Mouse (Mus musculus) MEL (cell line): ENCODE data around the gene Cdk14. TPM values are rescaled to one million over a fixed set of nuclear protein-coding genes. Genes with fewer than 3 reads are reported as not detected.

Source experiments
- DNase-seq: peaks from one replicate; pipeline ENCODE4 v3.0.0; 2011; ENCODE audit warnings: low read depth, low spot score
- H3K27ac ChIP-seq: 2 replicates; pipeline ENCODE4 v1.5.1; 2012; ENCODE audit warnings: low read depth, mild to moderate bottlenecking, control low read depth, low read length, moderate library complexity; ENCODE audit not compliant: control insufficient read depth
- H3K27me3 ChIP-seq, 2 experiments: fragments of 150-350 bp in 1 of 2; sonication (generic) in 1 of 2; 2 replicates each; pipeline ENCODE4 v1.6.1; 2012; ENCODE audit warnings: low read length in 2 of 2, mild to moderate bottlenecking in 2 of 2, improper control_type of control experiment in 1 of 2, moderate library complexity in 1 of 2; ENCODE audit not compliant: insufficient read depth in 2 of 2, control insufficient read depth in 1 of 2
- H3K36me3 ChIP-seq, 2 experiments: 2 replicates each; pipeline ENCODE4 v1.6.1; 2012 to 2014; ENCODE audit warnings: low read length in 2 of 2, improper control_type of control experiment in 1 of 2, inconsistent platforms in 1 of 2, mild to moderate bottlenecking in 1 of 2; ENCODE audit not compliant: insufficient read depth in 2 of 2, control insufficient read depth in 1 of 2
- H3K4me1 ChIP-seq, 2 experiments: fragments of 150-350 bp in 1 of 2; sonication (generic) in 1 of 2; 2 replicates each; pipeline ENCODE4 v1.6.1; 2012; ENCODE audit warnings: low read length in 2 of 2, improper control_type of control experiment in 1 of 2, mild to moderate bottlenecking in 1 of 2; ENCODE audit not compliant: insufficient read depth in 2 of 2, control insufficient read depth in 1 of 2
- H3K4me3 ChIP-seq, 2 experiments: fragments of 150-350 bp in 1 of 2; sonication (generic) in 1 of 2; 2 replicates each; pipeline ENCODE4 v1.5.1; 2012; ENCODE audit warnings: low read depth in 2 of 2, low read length in 2 of 2, mild to moderate bottlenecking in 2 of 2, moderate library complexity in 2 of 2, control low read depth in 1 of 2, improper control_type of control experiment in 1 of 2; ENCODE audit not compliant: control insufficient read depth in 1 of 2, insufficient read depth in 1 of 2
- H3K79me2 ChIP-seq: 2 replicates; pipeline ENCODE4 v1.6.1; 2012; ENCODE audit warnings: mild to moderate bottlenecking, low read length, moderate library complexity; ENCODE audit not compliant: control insufficient read depth, poor library complexity, insufficient read depth
- H3K9ac ChIP-seq: 2 replicates; pipeline ENCODE4 v1.6.1; 2012; ENCODE audit warnings: low read depth, mild to moderate bottlenecking, control low read depth, low read length, moderate library complexity; ENCODE audit not compliant: control insufficient read depth, poor library complexity, severe bottlenecking
- H3K9me3 ChIP-seq: fragments of 150-350 bp; sonication (generic); replicated peaks from 2 replicates; pipeline ENCODE4 v1.6.1; 2012; ENCODE audit warnings: mild to moderate bottlenecking, low read length, improper control_type of control experiment, moderate library complexity; ENCODE audit not compliant: insufficient read depth
- ETS1 ChIP-seq: IDR thresholded peaks from 2 replicates; pipeline ENCODE4 v1.6.1; 2012; ENCODE audit warnings: low read depth, mild to moderate bottlenecking, inconsistent platforms, low read length, improper control_type of control experiment, moderate library complexity
- HCFC1 ChIP-seq: IDR thresholded peaks from 2 replicates; pipeline ENCODE4 v1.6.1; 2012; ENCODE audit warnings: low read depth, mild to moderate bottlenecking, inconsistent platforms, low read length, improper control_type of control experiment, moderate library complexity
- KAT2A ChIP-seq: conservative IDR thresholded peaks from 2 replicates; pipeline ENCODE4 v1.6.1; 2012; ENCODE audit warnings: low read depth, low read length, improper control_type of control experiment, inconsistent platforms
- MXI1 ChIP-seq: IDR thresholded peaks from 2 replicates; pipeline ENCODE4 v1.6.1; 2011; ENCODE audit warnings: mild to moderate bottlenecking, low read depth, low read length, improper control_type of control experiment
- POLR2A ChIP-seq, 2 experiments: IDR thresholded peaks; 2 replicates each; pipeline ENCODE4 v1.6.1; 2011 to 2012; ENCODE audit warnings: low read length in 2 of 2, mild to moderate bottlenecking in 2 of 2, control low read depth in 1 of 2, improper control_type of control experiment in 1 of 2, low read depth in 1 of 2, moderate library complexity in 1 of 2; ENCODE audit not compliant: control insufficient read depth in 1 of 2, insufficient read depth in 1 of 2, poor library complexity in 1 of 2
- RAD21 ChIP-seq: IDR thresholded peaks from 2 replicates; pipeline ENCODE4 v1.6.1; 2011; ENCODE audit warnings: mild to moderate bottlenecking, low read depth, low read length, improper control_type of control experiment
- RCOR1 ChIP-seq: IDR thresholded peaks from 2 replicates; pipeline ENCODE4 v1.6.1; 2012; ENCODE audit warnings: low read depth, mild to moderate bottlenecking, inconsistent platforms, low read length, improper control_type of control experiment
- SIN3A ChIP-seq: IDR thresholded peaks from 2 replicates; pipeline ENCODE4 v1.6.1; 2012; ENCODE audit warnings: low read length, improper control_type of control experiment, inconsistent platforms
- TAL1 ChIP-seq: IDR thresholded peaks from 2 replicates; pipeline ENCODE4 v1.6.1; 2012; ENCODE audit warnings: mild to moderate bottlenecking, inconsistent platforms, low read length, moderate library complexity, mixed read lengths
- TBP ChIP-seq: IDR thresholded peaks from 2 replicates; pipeline ENCODE4 v1.8.0; 2011; ENCODE audit warnings: low read depth, low read length, improper control_type of control experiment
- USF1 ChIP-seq: IDR thresholded peaks from 2 replicates; pipeline ENCODE4 v1.6.1; 2014; ENCODE audit warnings: low read depth, mild to moderate bottlenecking, inconsistent platforms, low read length, improper control_type of control experiment, moderate library complexity
- ZMIZ1 ChIP-seq: IDR thresholded peaks from 2 replicates; pipeline ENCODE4 v1.6.1; 2012; ENCODE audit warnings: low read depth, mild to moderate bottlenecking, inconsistent platforms, low read length, improper control_type of control experiment, moderate library complexity
- polyA plus RNA-seq, 2 experiments: library from polyadenylated mRNA; stranded (reverse) in 1 of 2; unstranded in 1 of 2; fragments of >175 nt in 1 of 2; fragments of >200 nt in 1 of 2; gene quantifications; 2 replicates each; pipeline versions ENCODE4 v1.2.1 to v1.2.4; 2012; ENCODE audit warnings: low replicate concordance in 2 of 2, low read depth in 1 of 2; ENCODE audit not compliant: insufficient read length in 2 of 2, insufficient read depth in 1 of 2, missing spikeins in 1 of 2
- total RNA-seq: library from RNA; depleted of rRNA; stranded (reverse); fragments of 300-350 nt; gene quantifications from 2 replicates; pipeline ENCODE4 v1.2.3, GENCODE M21; 2012

The Cdk14 gene
- total and polyA plus RNA-seq, 3 experiments, result not detected

DNA sequence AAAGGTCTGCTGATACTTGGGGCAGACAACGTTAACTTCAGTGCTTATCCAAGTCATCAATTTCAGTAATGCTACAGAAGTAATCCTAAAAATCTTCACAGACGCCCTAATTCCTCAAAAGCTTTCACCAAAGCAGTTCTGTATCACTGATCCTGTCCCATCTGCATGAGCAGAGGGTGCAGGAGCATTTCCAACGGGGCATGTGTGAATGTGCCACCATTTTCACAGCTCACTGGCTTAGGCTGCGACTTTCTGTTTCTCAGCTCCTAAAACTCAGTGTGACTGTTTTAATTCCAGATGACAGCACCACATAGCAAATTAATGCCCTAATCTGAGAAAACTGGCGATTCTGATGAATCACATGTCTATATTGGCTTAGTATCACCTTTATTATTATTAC, 375.8 kb downstream of the Cdk14 start (continued):
- TF ChIP-seq RAD21 (no peak), ZMIZ1 (no peak)

DNA sequence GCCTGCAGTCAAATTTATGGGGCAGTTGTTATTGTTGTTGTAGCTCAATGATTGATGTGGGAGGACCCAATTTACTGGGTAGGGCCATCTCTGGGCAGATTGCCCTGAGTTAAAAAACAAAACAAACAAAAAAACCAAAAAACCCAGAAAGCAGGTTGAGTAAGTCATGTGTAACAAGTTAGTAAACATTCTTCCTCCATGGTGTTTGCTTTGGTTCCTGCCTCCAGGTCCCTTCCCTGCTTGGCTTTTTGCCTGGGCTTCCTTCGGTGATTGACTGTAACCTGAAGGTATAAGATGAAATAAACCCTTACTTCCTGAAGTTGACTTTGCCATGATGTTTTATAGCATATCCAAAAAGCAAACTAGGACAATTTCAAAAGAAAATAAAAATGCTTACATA, 377.4 kb downstream of the Cdk14 start:
- Histone ChIP-seq H3K27me3 (no peaks in the 10 kb centered on the region), H3K9me3 (no peaks in the 10 kb centered on the region), H3K27ac (no peak overlapping the region), H3K4me3 (no peak overlapping the region), H3K79me2 (no peaks in the 10 kb centered on the region), H3K36me3 (no peaks in the 10 kb centered on the region), H3K9ac (no peak overlapping the region), H3K4me1 (no peaks in the 10 kb centered on the region)
- TF ChIP-seq TBP (no peak), RCOR1 (no peak), KAT2A (no peak), MXI1 (no peak), ETS1 (no peak), SIN3A (no peak), TAL1 (no peak), HCFC1 (no peak), POLR2A (IDR thresholded peaks at IDR 0.05; ENCODE audit: control insufficient read depth in 1 of 2, insufficient read depth in 1 of 2, low read depth in 1 of 2, low read length in 2 of 2, poor library complexity in 1 of 2) (no peak)
- DNase-seq, result no peak

DNA sequence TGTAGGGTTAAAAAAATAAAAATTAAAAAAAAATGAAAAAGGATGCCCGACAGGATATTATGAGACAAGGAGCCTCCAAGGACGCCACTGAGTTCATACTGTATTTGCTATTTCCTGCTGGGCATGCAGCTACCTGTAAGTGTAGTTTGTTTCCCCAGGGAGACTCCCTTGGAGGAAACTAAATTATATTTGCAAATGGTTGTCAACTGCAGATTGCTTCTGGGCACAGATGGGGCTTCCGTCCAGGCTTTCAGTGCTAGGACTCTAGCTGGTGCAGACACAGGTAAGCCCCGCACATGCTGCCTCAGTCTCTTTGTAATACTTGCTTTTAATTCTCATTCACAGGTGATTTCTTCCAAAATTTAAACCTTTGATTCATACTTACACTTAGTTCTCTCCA, 378.6 kb downstream of the Cdk14 start:
- TF ChIP-seq USF1, result no peak
- H3K4me1 ChIP-seq, result no peaks in the 10 kb centered on the region
- no peak for DNase-seq
- H3K27me3 ChIP-seq, result no peaks in the 10 kb centered on the region
- no peaks in the 10 kb centered on the region for H3K9me3 ChIP-seq
- H3K9ac ChIP-seq, result no peak overlapping the region
- no peak overlapping the region for H3K4me3 ChIP-seq
- no peak overlapping the region for H3K27ac ChIP-seq
- H3K36me3 ChIP-seq, result no peaks in the 10 kb centered on the region
- H3K79me2 ChIP-seq, result no peaks in the 10 kb centered on the region

DNA sequence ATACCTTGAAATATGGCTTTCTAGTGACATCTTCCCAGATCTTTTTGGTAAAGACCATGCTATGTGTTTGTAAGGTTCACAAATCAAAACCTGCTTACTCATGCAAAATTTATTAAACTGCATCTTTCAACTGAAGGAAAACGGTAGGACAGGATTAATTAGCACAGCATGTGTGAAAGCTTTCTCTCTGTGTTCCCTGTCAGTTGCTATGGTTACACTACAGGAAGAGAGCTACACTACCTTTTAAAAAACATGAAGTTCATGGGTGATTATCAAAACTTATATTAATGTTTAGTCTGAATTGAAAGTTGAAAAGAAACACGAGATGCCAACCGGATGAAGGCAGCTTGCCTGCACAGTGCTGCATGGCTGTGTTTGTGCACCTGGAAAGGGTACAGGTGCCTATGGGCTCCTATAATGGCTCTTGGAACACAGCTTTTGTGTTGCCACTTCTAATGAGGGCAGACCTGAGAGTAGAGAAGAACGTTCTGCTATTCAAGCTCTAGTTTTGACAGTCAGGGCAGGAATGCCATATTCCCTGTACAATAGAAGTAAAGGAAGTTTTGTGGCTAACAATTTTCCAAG, 380.3 kb downstream of the Cdk14 start:
- TF ChIP-seq TAL1 (no peak), ETS1 (no peak)
- TF ChIP-seq, all 39 proteins: peak for 0
- no peaks in the 10 kb centered on the region for H3K9me3 ChIP-seq

More for the DNA sequence above, 380.3 kb downstream of the Cdk14 start:
- Histone ChIP-seq H3K79me2 (no peaks in the 10 kb centered on the region), H3K36me3 (no peaks in the 10 kb centered on the region), H3K27me3 (no peaks in the 10 kb centered on the region), H3K9ac (no peak overlapping the region), H3K4me1 (no peaks in the 10 kb centered on the region), H3K4me3 (no peak overlapping the region), H3K27ac (no peak overlapping the region)
- DNase-seq, result no peak
